Mouse (Mus musculus) heart, postnatal 0 days (tissue): Measurements from ENCODE around the gene Itgav. TPM values are rescaled to one million over a fixed set of nuclear protein-coding genes. Genes with fewer than 3 reads are reported as not detected.

Experiments used
- ATAC-seq: fragments of 200-750 bp; cut with Nextera tagmentation; 2 replicates; pipeline ENCODE4 v1.8.0; 2017; ENCODE audit warnings: low read depth, moderate number of reproducible peaks, moderate library complexity; ENCODE audit not compliant: insufficient read depth
- DNase-seq: peaks from one replicate; pipeline ENCODE4 v3.0.0-alpha.2; 2016; ENCODE audit warnings: low spot score
- H3K27ac ChIP-seq: fragments of 300-500 bp; sonication (generic); 2 replicates; pipeline ENCODE4 v1.5.1; 2014; ENCODE audit warnings: low read depth, mild to moderate bottlenecking
- H3K27me3 ChIP-seq: fragments of 300-500 bp; sonication (generic); 2 replicates; pipeline ENCODE4 v1.6.1; 2014; ENCODE audit warnings: low read length, mixed read lengths; ENCODE audit not compliant: control insufficient read depth, insufficient read depth
- H3K36me3 ChIP-seq: fragments of 300-500 bp; sonication (generic); replicated peaks from 2 replicates; pipeline ENCODE4 v1.6.1; 2014; ENCODE audit warnings: low read length, mixed read lengths; ENCODE audit not compliant: control insufficient read depth, insufficient read depth
- H3K4me1 ChIP-seq: fragments of 300-500 bp; sonication (generic); 2 replicates; pipeline ENCODE4 v1.6.1; 2014; ENCODE audit warnings: antibody characterized with exemption; ENCODE audit not compliant: control insufficient read depth, insufficient read depth
- H3K4me2 ChIP-seq: fragments of 300-500 bp; sonication (generic); 2 replicates; pipeline ENCODE4 v1.6.1; 2014; ENCODE audit warnings: low read depth, mild to moderate bottlenecking, low read length, moderate library complexity
- H3K4me3 ChIP-seq: fragments of 300-500 bp; sonication (generic); 2 replicates; pipeline ENCODE4 v1.5.1; 2014; ENCODE audit warnings: low read depth, low read length
- H3K9ac ChIP-seq: fragments of 300-500 bp; sonication (generic); replicated peaks from 2 replicates; pipeline ENCODE4 v1.6.1; 2014; ENCODE audit warnings: low read depth, low read length, mixed read lengths
- H3K9me3 ChIP-seq: fragments of 300-500 bp; sonication (generic); replicated peaks from 2 replicates; pipeline ENCODE4 v1.6.1; 2016; ENCODE audit warnings: low read length; ENCODE audit not compliant: control insufficient read depth
- CTCF ChIP-seq: IDR thresholded peaks from 2 replicates; pipeline ENCODE4 v1.5.1; 2016; ENCODE audit warnings: antibody characterized with exemption, control low read depth, low read depth
- EP300 ChIP-seq: IDR thresholded peaks from 2 replicates; pipeline ENCODE4 v1.6.1; 2016; ENCODE audit warnings: antibody characterized with exemption, low read depth
- WGBS: fragments of 180-500 bp; shearing (Covaris S2); extraction: QIAGEN DNeasy Blood & Tissue Kit; methylation state at CpG from one replicate; pipeline ENCODE4 v1.1.7; 2014; 5-methylcytosine and 5-hydroxymethylcytosine counted together
- polyA plus RNA-seq: library from polyadenylated mRNA; unstranded; fragments of >200 nt; fragmentation: Nextera tagmentation; extraction: Ambion mirVana; gene quantifications from 2 replicates; pipeline ENCODE4 v1.2.1, GENCODE M21; 2015
- total RNA-seq: library from RNA; depleted of rRNA; stranded (reverse); fragments of >200 nt; gene quantifications from 2 replicates; pipeline ENCODE4 v1.2.3, GENCODE M21; 2014; ENCODE audit warnings: low replicate concordance

The Itgav gene
- total and polyA plus RNA-seq, 2 experiments from 2014 or later, result 42.1 to 66.4 TPM

- Histone ChIP-seq H3K4me1 (peaks cover 36% of the 10 kb centered on the region), H3K27ac (peak overlapping the region; percentile 94), H3K4me3 (peak overlapping the region; percentile 96), H3K4me2 (peak overlapping the region; percentile 95), H3K36me3 (no peaks in the 10 kb centered on the region), H3K27me3 (no peaks in the 10 kb centered on the region), H3K9ac (peak overlapping the region; percentile 94), H3K9me3 (no peaks in the 10 kb centered on the region)
- WGBS, result 8% methylated on average over 44 of the region's 44 CpGs
- peak; percentile 51 for DNase-seq
- ATAC-seq, result peak; percentile 47
- TF ChIP-seq EP300 (no peak), CTCF (no peak)
Observed at GRCm38 (mm10) chr2:83724827-83725730, 882 bp downstream of the Itgav start.

- ATAC-seq (no peak), DNase-seq (no peak)
- no peak for TF ChIP-seq EP300
- no peak for TF ChIP-seq CTCF
- H3K4me2 ChIP-seq, result peak overlapping the region; percentile 95
- WGBS, result 62% methylated on average over 4 of the region's 4 CpGs
- H3K9ac ChIP-seq, result 0 out of 2 replicates have a peak overlapping the region, but pooled peaks have one; percentile 94
- no peak overlapping the region for H3K27ac ChIP-seq
- H3K4me3 ChIP-seq, result peak overlapping the region; percentile 96
- H3K27me3 ChIP-seq, result no peaks in the 10 kb centered on the region
- no peaks in the 10 kb centered on the region for H3K9me3 ChIP-seq
- no peaks in the 10 kb centered on the region for H3K36me3 ChIP-seq
- H3K4me1 ChIP-seq, result peaks cover 36% of the 10 kb centered on the region
Observed at GRCm38 (mm10) chr2:83725796-83726195, 1.6 kb downstream of the Itgav start.

- H3K36me3 ChIP-seq, result no peaks in the 10 kb centered on the region
- H3K4me3 ChIP-seq, result no peak overlapping the region
- H3K4me2 ChIP-seq, result no peak overlapping the region
- no peak for TF ChIP-seq CTCF
- TF ChIP-seq EP300, result no peak
- H3K27me3 ChIP-seq, result no peaks in the 10 kb centered on the region
- H3K4me1 ChIP-seq, result peaks cover 33% of the 10 kb centered on the region
- ATAC-seq (no peak), DNase-seq (no peak)
- WGBS, result 35% methylated on average over 4 of the region's 4 CpGs
- peak overlapping the region; percentile 26; the same call in 1 of the 2 replicates for H3K27ac ChIP-seq
- no peaks in the 10 kb centered on the region for H3K9me3 ChIP-seq
- H3K9ac ChIP-seq, result no peak overlapping the region
Observed at GRCm38 (mm10) chr2:83728238-83728682, 4.1 kb downstream of the Itgav start.

- TF ChIP-seq CTCF, result no peak
- TF ChIP-seq EP300, result no peak
- no peak overlapping the region for H3K9ac ChIP-seq
- ATAC-seq, result peak; percentile 66
- 32% methylated on average over 5 of the region's 5 CpGs for WGBS
- H3K27me3 ChIP-seq, result no peaks in the 10 kb centered on the region
- H3K9me3 ChIP-seq, result no peaks in the 10 kb centered on the region
- no peak overlapping the region for H3K27ac ChIP-seq
- H3K4me1 ChIP-seq, result peaks cover 31% of the 10 kb centered on the region
- H3K4me2 ChIP-seq, result 0 out of 2 replicates have a peak overlapping the region, but pooled peaks have one; percentile 14
- no peak overlapping the region for H3K4me3 ChIP-seq
- DNase-seq, result peak; percentile 85
- H3K36me3 ChIP-seq, result no peaks in the 10 kb centered on the region
Observed at GRCm38 (mm10) chr2:83729339-83729738, 5.1 kb downstream of the Itgav start.

GRCm38 (mm10) chr2:83732896-83733295, 8.7 kb downstream of the Itgav start:
- no peaks in the 10 kb centered on the region for H3K9me3 ChIP-seq
- H3K36me3 ChIP-seq, result peaks cover 7% of the 10 kb centered on the region
- no peak for TF ChIP-seq CTCF
- no peak for TF ChIP-seq EP300
- WGBS, result 82% methylated on average over 4 of the region's 4 CpGs
- peaks cover 19% of the 10 kb centered on the region for H3K4me1 ChIP-seq
- no peak overlapping the region for H3K4me2 ChIP-seq
- no peak overlapping the region for H3K4me3 ChIP-seq
- DNase-seq, result no peak
- ATAC-seq, result no peak
- H3K9ac ChIP-seq, result no peak overlapping the region
- H3K27ac ChIP-seq, result no peak overlapping the region
- no peaks in the 10 kb centered on the region for H3K27me3 ChIP-seq
